Mouse (Mus musculus): ENCODE data around the gene Six1. TPM values are rescaled to one million over a fixed set of nuclear protein-coding genes. Genes with fewer than 3 reads are reported as not detected.

Gene Six1
- polyA plus RNA-seq, 1 experiment from 2014 or later: 4.5 TPM

- Histone ChIP-seq H3K9me3 (replicated peaks; ENCODE audit: control insufficient read depth, low read length) (no peaks in the 10 kb centered on the region), H3K27me3 (ENCODE audit: control insufficient read depth, insufficient read depth, low read length) (peaks cover 74% of the 10 kb centered on the region), H3K4me1 (ENCODE audit: control insufficient read depth, insufficient read depth, low read length) (peaks cover 14% of the 10 kb centered on the region), H3K36me3 (ENCODE audit: control insufficient read depth, insufficient read depth) (no peaks in the 10 kb centered on the region), H3K27ac (ENCODE audit: low read length) (no peak overlapping the region; the same call in 1 of the 2 replicates), H3K9ac (ENCODE audit: low read length) (no peak overlapping the region; the same call in 1 of the 2 replicates), H3K4me3 (ENCODE audit: low read length) (peak overlapping the region; percentile 82; the same call in 1 of the 2 replicates), H3K4me2 (ENCODE audit: low read depth, low read length) (no peak overlapping the region)
- 11% methylated on average over 19 of the region's 19 CpGs for WGBS
- no peak for ATAC-seq (replicated peaks; ENCODE audit: extremely low read depth, insufficient read depth, low FRiP score)
These were observed 1.5 kb downstream of the Six1 start for GRCm38 (mm10) chr12:73052036-73052650.

- 3% methylated on average over 15 of the region's 15 CpGs for WGBS
- H3K9me3 ChIP-seq (replicated peaks; ENCODE audit: control insufficient read depth, low read length): no peaks in the 10 kb centered on the region
- no peaks in the 10 kb centered on the region for H3K36me3 ChIP-seq (ENCODE audit: control insufficient read depth, insufficient read depth)
- ATAC-seq (replicated peaks; ENCODE audit: extremely low read depth, insufficient read depth, low FRiP score): no peak
- no peak overlapping the region for H3K27ac ChIP-seq (ENCODE audit: low read length)
- H3K4me1 ChIP-seq (ENCODE audit: control insufficient read depth, insufficient read depth, low read length): peaks cover 21% of the 10 kb centered on the region
- H3K4me3 ChIP-seq (ENCODE audit: low read length): no peak overlapping the region
- no peak overlapping the region for H3K4me2 ChIP-seq (ENCODE audit: low read depth, low read length)
- H3K9ac ChIP-seq (ENCODE audit: low read length): no peak overlapping the region
- H3K27me3 ChIP-seq (ENCODE audit: control insufficient read depth, insufficient read depth, low read length): peaks cover 78% of the 10 kb centered on the region
These were observed 2.7 kb downstream of the Six1 start for GRCm38 (mm10) chr12:73050811-73051580.

- Histone ChIP-seq H3K9me3 (replicated peaks; ENCODE audit: control insufficient read depth, low read length) (no peaks in the 10 kb centered on the region), H3K36me3 (ENCODE audit: control insufficient read depth, insufficient read depth) (no peaks in the 10 kb centered on the region), H3K27ac (ENCODE audit: low read length) (no peak overlapping the region), H3K4me3 (ENCODE audit: low read length) (no peak overlapping the region), H3K4me1 (ENCODE audit: control insufficient read depth, insufficient read depth, low read length) (peaks cover 28% of the 10 kb centered on the region), H3K4me2 (ENCODE audit: low read depth, low read length) (no peak overlapping the region), H3K27me3 (ENCODE audit: control insufficient read depth, insufficient read depth, low read length) (peaks cover 79% of the 10 kb centered on the region), H3K9ac (ENCODE audit: low read length) (no peak overlapping the region)
- 5% methylated on average over 13 of the region's 13 CpGs for WGBS
- no peak for ATAC-seq (replicated peaks; ENCODE audit: extremely low read depth, insufficient read depth, low FRiP score)
These were observed 3.4 kb downstream of the Six1 start for GRCm38 (mm10) chr12:73050305-73050704.

GRCm38 (mm10) chr12:73049520-73050225 is 4.0 kb downstream of the Six1 start:
- H3K4me3 ChIP-seq (ENCODE audit: low read length): no peak overlapping the region
- no peak for ATAC-seq (replicated peaks; ENCODE audit: extremely low read depth, insufficient read depth, low FRiP score)
- no peak overlapping the region; the same call in 1 of the 2 replicates for H3K27ac ChIP-seq (ENCODE audit: low read length)
- 7% methylated on average over 19 of the region's 19 CpGs for WGBS
- H3K4me1 ChIP-seq (ENCODE audit: control insufficient read depth, insufficient read depth, low read length): peaks cover 28% of the 10 kb centered on the region
- no peak overlapping the region for H3K9ac ChIP-seq (ENCODE audit: low read length)
- no peaks in the 10 kb centered on the region for H3K9me3 ChIP-seq (replicated peaks; ENCODE audit: control insufficient read depth, low read length)
- H3K27me3 ChIP-seq (ENCODE audit: control insufficient read depth, insufficient read depth, low read length): peaks cover 79% of the 10 kb centered on the region
- no peaks in the 10 kb centered on the region for H3K36me3 ChIP-seq (ENCODE audit: control insufficient read depth, insufficient read depth)
- no peak overlapping the region for H3K4me2 ChIP-seq (ENCODE audit: low read depth, low read length)

DNA sequence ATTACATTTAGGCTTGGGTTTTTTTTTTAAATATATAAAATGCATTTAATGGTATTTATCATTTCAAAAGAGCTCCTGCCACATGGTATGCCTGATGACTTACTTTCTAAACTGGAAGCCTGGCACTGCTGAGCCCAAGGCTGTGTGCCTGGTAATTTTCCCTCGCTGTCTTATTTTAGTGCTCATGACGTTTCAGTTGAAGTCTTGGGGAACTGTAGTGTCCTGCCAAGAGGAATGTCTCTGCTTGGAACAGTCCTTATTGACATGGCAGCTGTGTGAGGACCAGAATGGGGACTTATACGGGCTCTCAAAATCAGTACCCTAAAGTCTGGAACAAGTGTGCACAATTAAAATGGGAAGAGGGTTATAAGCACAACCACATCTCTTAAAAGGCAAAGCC is 5.2 kb downstream of the Six1 start:
- Histone ChIP-seq H3K4me1 (ENCODE audit: control insufficient read depth, insufficient read depth, low read length) (peaks cover 22% of the 10 kb centered on the region), H3K27ac (ENCODE audit: low read length) (no peak overlapping the region), H3K27me3 (ENCODE audit: control insufficient read depth, insufficient read depth, low read length) (peaks cover 80% of the 10 kb centered on the region), H3K36me3 (ENCODE audit: control insufficient read depth, insufficient read depth) (no peaks in the 10 kb centered on the region), H3K9me3 (replicated peaks; ENCODE audit: control insufficient read depth, low read length) (no peaks in the 10 kb centered on the region), H3K4me2 (ENCODE audit: low read depth, low read length) (no peak overlapping the region), H3K4me3 (ENCODE audit: low read length) (no peak overlapping the region), H3K9ac (ENCODE audit: low read length) (no peak overlapping the region)
- no peak for ATAC-seq (replicated peaks; ENCODE audit: extremely low read depth, insufficient read depth, low FRiP score)
- WGBS: 8% methylated on average over 3 of the region's 3 CpGs

DNA sequence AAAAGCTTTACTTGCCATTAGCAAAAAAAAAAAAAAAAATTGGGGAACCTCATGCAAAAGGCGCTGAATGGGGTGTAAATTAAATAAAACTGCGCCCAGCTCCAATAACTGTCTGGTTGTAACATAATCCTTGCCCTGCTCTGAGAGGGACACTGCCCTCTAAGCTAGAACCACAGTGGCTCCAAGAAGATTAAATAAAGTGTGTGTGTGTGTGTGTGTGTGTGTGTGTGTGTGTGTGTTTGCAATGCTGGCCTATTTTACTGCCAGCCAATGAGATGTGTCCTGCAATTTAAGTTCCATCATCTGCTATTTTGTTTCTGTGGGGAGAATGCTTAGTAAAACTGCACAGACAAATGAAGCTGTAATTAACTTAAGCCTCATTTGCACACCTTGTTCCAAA is 6.1 kb downstream of the Six1 start:
- no peak for ATAC-seq (replicated peaks; ENCODE audit: extremely low read depth, insufficient read depth, low FRiP score)
- no peaks in the 10 kb centered on the region for H3K9me3 ChIP-seq (replicated peaks; ENCODE audit: control insufficient read depth, low read length)
- H3K9ac ChIP-seq (ENCODE audit: low read length): no peak overlapping the region
- H3K4me3 ChIP-seq (ENCODE audit: low read length): no peak overlapping the region
- H3K27ac ChIP-seq (ENCODE audit: low read length): no peak overlapping the region
- no peaks in the 10 kb centered on the region for H3K36me3 ChIP-seq (ENCODE audit: control insufficient read depth, insufficient read depth)
- peaks cover 78% of the 10 kb centered on the region for H3K27me3 ChIP-seq (ENCODE audit: control insufficient read depth, insufficient read depth, low read length)
- 5% methylated on average over 2 of the region's 2 CpGs for WGBS
- H3K4me1 ChIP-seq (ENCODE audit: control insufficient read depth, insufficient read depth, low read length): peaks cover 15% of the 10 kb centered on the region
- no peak overlapping the region for H3K4me2 ChIP-seq (ENCODE audit: low read depth, low read length)

GRCm38 (mm10) chr12:73046607-73047180 is 7.0 kb downstream of the Six1 start:
- under 1% methylated on average over 38 of the region's 38 CpGs for WGBS

DNA sequence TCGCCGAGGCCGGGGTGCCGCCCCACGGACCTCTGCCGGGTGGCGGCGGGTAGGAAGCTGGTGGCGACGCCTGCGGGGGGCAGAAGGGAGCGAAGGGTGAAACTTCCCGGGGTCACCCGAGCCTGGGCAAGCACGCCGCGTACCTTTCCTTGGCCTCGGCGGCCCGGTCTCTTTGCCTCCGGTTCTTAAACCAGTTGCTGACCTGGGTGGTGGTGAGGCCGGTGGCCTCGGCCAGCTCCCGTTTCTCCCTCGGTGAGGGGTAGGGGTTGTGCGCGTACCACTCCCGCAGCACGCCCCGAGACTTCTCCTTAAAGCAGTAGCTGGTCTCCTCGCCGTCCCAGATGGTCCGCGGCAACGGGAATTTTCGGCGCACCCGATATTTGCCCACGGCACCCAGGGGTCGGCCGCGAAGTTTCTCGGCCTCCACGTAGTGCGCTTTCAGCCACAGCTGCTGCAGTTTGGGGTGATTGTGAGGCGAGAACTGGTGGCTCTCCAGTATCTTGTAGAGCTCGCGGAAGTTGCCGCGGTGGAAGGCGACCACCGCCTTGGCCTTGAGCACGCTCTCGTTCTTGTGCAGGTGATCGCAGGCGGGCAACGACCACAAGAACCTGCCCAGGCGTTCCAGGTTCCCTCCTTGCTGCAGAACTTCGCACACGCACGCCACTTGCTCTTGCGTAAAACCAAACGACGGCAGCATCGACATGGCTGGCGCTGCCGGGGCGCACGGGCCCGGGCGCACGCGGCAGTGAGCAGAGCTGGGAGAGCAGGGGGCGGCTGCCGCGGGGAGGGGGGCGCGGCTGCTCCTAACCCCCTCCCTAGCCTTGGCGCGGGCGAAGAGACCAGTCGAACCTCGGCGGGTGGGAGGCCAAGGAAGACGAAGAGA is 7.7 kb downstream of the Six1 start:
- no peak overlapping the region for H3K27ac ChIP-seq (ENCODE audit: low read length)
- H3K27me3 ChIP-seq (ENCODE audit: control insufficient read depth, insufficient read depth, low read length): peaks cover 71% of the 10 kb centered on the region
- ATAC-seq (replicated peaks; ENCODE audit: extremely low read depth, insufficient read depth, low FRiP score): no peak
- no peaks in the 10 kb centered on the region for H3K9me3 ChIP-seq (replicated peaks; ENCODE audit: control insufficient read depth, low read length)
- H3K4me1 ChIP-seq (ENCODE audit: control insufficient read depth, insufficient read depth, low read length): peaks cover 14% of the 10 kb centered on the region
- H3K4me2 ChIP-seq (ENCODE audit: low read depth, low read length): peak overlapping the region; percentile 91
- no peaks in the 10 kb centered on the region for H3K36me3 ChIP-seq (ENCODE audit: control insufficient read depth, insufficient read depth)
- H3K4me3 ChIP-seq (ENCODE audit: low read length): peak overlapping the region; percentile 64
- WGBS: under 1% methylated on average over 84 of the region's 85 CpGs
- peak overlapping the region; percentile 70 for H3K9ac ChIP-seq (ENCODE audit: low read length)

More at GRCm38 (mm10) chr12:73046607-73047180, 7.0 kb downstream of the Six1 start:
- H3K4me2 ChIP-seq (ENCODE audit: low read depth, low read length): peak overlapping the region; percentile 91
- H3K36me3 ChIP-seq (ENCODE audit: control insufficient read depth, insufficient read depth): no peaks in the 10 kb centered on the region
- H3K9ac ChIP-seq (ENCODE audit: low read length): peak overlapping the region; percentile 57; the same call in 1 of the 2 replicates
- peaks cover 14% of the 10 kb centered on the region for H3K4me1 ChIP-seq (ENCODE audit: control insufficient read depth, insufficient read depth, low read length)
- peaks cover 75% of the 10 kb centered on the region for H3K27me3 ChIP-seq (ENCODE audit: control insufficient read depth, insufficient read depth, low read length)
- ATAC-seq (replicated peaks; ENCODE audit: extremely low read depth, insufficient read depth, low FRiP score): peak; percentile 79
- no peak overlapping the region for H3K27ac ChIP-seq (ENCODE audit: low read length)
- no peaks in the 10 kb centered on the region for H3K9me3 ChIP-seq (replicated peaks; ENCODE audit: control insufficient read depth, low read length)
- peak overlapping the region; percentile 64 for H3K4me3 ChIP-seq (ENCODE audit: low read length)

All from heart, embryonic 16.5 days (tissue).